Mouse (Mus musculus) urinary bladder, postnatal 10 days (tissue): ENCODE measurements around the gene Gse1.
"Not testable (repeated sequence)": the region's sequence is repeated elsewhere in the genome, so short reads cannot be mapped to it uniquely, and the experiment has no call there.

Experiments
- DNase-seq: peaks from one replicate; pipeline ENCODE4 v3.0.0; 2022; ENCODE audit warnings: low spot score

Gse1 gene

DNA sequence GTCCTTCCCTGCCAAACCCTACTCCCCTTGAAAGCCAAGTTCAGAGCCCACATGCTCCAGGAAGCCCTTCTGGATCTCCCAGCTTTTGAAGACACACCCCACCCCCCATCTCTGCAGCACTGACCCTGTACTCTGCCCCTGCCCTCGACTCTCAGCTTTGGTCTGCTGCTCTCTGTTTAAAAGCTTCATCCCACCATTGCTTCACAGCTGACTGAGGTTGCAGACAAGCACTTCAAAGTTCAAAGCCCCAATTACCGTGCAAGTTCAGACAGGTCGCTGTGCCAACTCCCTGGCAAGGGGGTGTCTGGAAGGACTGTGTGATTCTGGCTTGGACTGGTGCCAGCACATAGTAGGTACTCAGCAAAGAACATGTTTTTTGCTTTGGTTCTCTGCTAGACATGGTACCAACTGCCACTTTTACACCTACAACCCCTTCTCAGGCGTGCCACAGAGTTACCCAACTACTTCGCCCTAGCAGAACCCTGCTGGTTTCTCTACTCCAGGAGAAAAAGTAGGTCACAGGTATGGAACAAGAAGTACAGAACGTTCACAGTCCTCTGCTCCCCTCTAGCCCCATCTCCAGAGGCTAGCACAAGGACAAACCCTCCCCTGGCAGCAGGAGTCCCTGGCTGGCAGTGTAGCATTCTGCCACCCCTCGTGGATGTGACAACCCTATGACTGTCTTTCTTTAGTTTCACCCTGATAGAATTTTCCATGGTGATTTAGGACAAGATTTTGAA, 123.2 kb downstream of the Gse1 start:
- DNase-seq: no peak

GRCm38 (mm10) chr8:120352096-120352495, 123.8 kb downstream of the Gse1 start:
- DNase-seq: no peak

DNA sequence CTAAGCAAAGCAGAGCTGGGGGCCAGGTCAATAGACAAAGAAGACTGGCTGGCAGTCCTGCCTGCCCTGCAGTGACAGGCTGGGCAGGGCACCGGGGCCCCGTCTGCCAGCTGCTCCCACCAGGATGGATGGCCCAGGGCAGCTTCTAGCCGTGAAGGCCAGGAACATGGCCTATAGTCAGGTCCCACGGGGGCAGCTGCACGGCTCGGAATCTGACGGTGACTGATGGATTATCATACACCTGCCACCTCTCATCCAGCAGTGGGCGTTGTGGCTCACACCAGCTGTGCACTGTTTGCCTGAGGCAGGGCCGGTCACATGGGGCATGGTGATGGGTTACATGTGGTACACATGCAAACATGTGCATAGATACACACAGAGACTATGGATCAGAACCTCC, 127.8 kb downstream of the Gse1 start:
- no peak for DNase-seq

GRCm38 (mm10) chr8:120357504-120357903, 129.2 kb downstream of the Gse1 start:
- no peak for DNase-seq

DNA sequence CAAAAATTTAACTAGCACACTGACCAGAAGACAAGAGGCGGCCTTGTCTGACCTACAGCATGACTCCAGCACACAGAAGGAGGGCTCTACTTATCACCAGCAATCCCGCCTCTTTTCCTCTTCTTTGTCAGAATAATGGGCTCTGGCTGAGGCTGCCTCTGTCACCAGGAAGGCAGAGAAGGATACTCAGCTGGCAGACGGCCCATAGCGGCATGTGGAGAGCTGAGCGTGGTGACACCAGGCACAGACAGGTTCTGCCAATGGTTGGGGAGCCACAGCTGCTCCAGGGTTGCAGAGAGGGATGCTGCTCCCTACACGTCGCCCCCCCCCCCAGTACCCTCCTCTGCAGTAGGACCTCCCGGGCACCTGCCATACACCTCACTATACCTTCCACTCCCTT, 133.0 kb downstream of the Gse1 start:
- no peak for DNase-seq

DNA sequence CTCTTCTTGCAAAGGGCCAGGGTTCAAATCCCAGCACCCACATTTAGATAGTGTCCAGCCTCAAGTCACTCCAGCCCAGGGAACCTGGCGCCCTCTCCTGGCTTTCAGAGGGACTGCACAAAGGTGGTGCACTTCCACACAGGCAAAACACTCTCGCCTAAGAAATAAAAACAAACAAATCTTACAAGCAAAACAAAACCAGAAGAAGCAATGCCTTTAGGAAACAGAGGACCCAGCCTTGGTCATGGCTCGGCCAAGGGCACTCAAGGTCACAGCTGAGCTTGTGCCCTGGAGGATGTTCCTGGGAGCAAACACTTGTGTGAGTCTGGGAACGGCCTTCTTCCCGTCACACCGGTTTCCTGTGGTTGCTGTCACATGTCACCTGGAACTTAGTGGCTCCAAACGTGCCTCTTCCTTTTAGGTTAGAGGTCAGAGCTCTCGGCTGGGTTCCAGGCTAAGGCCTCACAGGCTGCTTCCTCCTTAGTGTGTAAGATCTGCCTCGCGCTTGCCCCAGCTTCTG, 135.4 kb downstream of the Gse1 start:
- DNase-seq: no peak

GRCm38 (mm10) chr8:120364093-120364725, 136.0 kb downstream of the Gse1 start:
- no peak for DNase-seq

DNA sequence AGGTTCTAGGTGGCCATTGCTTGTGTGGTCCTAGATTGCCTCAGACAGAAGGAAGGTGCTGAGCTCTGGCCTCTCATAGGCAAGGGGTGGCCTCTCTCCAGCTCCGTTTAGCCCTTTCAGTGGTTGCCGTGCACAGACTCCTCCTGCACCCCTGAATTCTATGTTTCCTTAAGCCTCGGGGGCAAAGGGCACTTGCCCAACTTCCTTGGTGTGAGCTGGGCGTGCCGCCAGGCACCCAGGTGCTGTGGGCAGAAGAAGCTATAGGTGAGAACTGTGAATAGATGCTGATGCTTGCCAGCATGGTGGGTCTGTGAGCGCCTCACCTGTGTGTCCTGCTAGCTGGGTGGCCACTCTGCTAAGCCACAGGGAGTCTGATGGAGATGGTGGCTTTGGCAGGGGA, 138.6 kb downstream of the Gse1 start:
- DNase-seq: no peak

GRCm38 (mm10) chr8:120368191-120368590, 139.9 kb downstream of the Gse1 start:
- DNase-seq: not testable (repeated sequence)

DNA sequence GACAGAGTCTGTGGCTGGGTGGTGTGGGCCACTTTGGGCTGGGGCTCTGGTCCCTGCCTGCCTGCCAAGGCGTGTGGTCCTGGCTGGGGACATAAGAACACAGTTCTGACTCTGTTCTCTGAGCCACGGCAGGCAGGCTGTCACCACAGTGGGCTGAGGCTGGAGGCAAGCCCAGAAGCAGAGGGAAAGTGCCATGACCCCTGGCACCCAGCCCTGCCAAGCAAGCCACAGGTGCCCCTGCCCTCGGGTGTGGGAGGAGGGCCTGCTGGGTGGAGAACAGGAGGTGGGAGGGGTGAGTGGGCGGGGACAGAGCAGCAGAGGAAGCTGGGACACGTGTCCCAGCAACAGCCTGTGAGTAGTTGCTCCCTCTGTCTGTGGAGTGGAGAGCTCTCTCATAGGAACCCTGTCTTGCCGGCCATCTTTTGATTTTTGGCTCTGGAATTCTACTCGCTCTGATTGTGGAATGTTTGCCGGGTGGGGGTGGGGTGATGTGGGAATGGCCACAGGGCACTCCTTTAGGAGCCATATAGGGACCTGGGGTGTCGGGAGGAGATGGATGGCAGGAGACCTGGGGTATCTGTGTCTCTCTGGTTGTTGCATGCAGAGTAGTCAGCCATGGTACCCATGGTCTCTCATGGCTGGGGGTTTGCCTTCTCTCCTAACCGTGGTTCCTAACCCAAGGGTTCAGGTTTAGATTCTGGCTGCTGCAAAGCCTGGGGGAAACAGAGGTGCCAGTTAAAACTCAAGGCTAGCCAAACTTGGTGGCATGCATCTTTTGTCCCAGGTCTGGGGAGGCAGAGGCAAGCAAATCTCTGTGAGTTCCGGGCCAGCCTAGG, 140.8 kb downstream of the Gse1 start:
- peak; percentile 44 for DNase-seq

GRCm38 (mm10) chr8:120369956-120370355, 141.7 kb downstream of the Gse1 start:
- no peak for DNase-seq

- no peak for DNase-seq
Observed at GRCm38 (mm10) chr8:120370461-120370860, 142.2 kb downstream of the Gse1 start.

- DNase-seq: no peak
Observed at GRCm38 (mm10) chr8:120371146-120371545, 142.9 kb downstream of the Gse1 start.

DNA sequence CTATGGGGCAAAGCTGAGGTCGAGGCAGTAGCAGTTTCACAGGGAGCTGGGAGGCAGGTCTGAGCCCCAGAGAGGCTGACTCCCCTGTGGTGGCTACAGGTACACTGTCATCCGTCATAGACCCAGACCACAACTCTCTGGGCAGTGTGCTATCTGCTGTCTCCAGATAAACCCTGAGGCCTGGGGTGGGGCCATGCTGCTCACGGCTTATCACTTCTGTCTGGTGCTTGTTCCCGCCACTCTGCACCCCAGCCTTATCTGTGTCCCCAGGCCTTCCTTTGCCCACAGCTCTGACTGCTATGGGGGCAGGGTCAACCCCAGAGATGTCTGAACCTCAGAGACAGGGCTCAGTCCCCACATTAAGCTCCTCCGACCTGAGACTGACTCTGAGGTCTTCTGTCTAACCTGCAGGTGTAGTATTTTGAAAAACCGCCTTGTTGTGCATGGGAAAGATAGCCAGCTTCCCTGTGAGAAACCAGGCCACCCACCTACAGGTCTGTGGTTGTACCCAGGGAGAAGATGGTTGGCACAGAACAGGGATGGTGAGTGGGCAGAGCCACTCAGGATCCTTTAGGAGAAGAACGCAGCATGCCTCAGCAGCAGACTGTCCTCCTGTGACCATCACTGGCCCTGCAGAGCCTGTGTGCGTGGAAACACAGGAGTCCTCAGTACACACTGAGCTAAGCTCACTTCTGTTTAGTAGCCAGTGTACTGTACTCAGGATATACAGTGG, 143.6 kb downstream of the Gse1 start:
- no peak for DNase-seq

DNA sequence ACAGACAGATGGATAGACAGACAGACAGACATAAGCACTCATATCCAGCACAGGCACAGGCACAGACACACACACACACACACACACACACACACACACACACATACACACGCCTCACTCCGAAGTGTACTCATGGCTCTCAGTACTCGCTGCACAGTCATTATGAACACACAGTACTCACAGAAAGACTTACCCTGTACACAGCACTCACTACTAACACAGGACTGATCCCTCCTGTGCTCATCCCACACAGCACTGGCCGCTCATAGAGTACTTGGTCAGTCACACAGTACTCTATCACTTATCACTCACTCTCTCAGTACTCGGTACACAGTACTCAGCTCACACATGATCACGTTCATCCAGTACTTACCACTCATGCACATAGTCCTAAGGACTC, 144.4 kb downstream of the Gse1 start:
- DNase-seq: no peak

- no peak for DNase-seq
Observed at GRCm38 (mm10) chr8:120373621-120374020, 145.4 kb downstream of the Gse1 start.

DNA sequence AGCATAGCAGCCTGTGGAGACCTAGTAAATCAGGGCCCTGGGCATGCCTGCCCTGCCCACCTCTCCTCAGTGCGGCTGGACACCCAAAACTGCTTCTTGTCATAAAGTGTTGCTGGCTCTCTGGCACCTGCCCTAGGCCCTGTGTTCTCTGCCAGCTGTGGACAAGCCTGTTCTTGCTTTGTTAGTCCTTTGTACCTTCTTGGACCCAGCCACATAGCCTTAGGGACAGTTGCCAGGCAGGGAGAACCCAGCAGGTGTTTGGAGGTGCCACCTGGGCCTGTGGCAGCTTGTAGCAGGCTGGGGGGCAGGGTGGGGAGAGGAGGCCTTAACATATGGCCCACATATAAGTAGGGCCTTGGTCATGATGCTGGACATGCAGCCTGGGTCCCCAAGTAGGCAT, 145.8 kb downstream of the Gse1 start:
- no peak for DNase-seq

- DNase-seq: no peak
Observed at GRCm38 (mm10) chr8:120374514-120374913, 146.3 kb downstream of the Gse1 start.

DNA sequence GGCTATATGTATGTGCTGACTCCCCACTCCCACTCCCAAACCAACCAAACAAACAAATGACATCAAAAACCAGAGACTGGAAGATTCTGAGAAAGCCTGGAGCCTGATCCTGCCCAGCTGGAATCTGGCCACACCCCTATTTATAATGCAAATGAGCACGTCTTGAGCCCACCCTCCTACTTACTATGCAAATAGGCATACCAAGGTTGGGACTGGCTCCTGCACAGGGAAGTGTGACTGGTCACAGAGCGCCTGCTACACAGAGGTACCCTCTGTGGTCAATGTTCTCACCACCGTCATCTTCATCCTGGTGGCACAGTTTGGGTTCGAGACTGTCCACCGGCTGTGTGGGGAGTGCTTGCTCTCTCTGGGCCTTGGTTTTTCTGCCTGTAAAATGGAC, 146.9 kb downstream of the Gse1 start:
- DNase-seq: no peak

DNA sequence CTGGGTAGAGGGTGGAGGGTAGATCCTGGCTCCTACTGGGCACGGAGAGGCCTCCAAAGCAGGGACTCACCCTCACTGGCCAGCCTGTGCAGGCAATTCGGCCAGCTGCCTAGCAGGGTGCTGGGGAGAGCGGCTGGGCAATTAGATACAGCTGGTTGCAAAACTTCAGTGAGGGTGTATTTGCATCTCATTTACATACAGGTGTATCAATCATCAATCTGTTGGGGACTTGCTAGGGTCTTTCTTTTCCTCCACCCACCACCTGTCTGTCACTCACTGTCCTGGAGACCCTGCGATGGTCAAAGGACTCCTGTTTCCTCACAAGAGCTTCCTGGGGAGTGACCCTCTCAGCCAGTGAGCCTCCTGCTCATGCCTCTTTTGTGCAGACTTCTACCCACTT, 148.0 kb downstream of the Gse1 start:
- DNase-seq: no peak

DNA sequence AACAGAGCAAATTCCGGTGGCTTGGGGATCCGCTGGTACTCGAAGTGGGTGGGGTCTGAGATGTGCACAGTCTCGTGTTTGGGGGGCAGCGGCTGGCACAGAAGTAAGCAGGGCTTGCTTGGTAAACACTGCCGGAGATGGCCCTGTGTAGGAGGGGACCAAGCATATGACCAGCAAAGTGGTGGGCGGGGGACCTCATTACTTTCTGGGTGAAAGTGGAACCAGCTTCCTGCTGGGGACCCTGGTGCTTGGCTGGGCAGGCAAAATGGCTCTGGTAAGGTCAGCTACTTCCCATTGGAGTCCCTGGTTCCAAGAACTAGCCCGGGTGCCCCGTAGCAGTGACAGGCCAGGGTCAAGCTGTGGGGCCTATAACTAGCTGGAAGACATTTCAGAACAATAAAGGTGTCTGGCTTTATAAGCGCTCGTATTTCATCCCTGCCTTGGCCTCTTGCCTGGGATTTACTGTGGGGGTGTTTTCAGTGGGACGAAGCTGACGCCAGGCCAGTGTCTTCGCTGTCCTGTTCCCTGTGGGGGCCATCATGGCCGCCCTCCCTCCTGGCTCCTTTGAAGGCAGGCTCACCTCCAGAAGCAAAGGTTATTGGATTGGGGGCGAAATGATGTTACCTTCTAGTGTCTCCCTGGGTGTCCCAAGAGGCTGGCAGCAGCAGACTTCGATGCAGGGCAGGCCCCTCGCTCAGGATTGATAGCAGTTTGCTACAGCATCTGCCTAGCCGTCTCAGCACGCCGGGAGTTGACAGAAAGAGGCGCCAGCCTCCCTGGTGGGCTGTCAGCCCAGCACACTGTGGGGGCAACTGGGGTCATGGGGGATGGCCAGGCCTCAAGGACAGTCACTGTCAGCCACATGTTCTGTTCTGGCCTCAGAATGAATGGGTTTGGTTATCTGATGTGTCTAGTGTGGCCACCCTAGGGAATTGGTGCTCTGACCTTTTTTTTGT, 148.9 kb downstream of the Gse1 start:
- no peak for DNase-seq
